Mouse (Mus musculus) embryonic fibroblast, embryonic 13.5 days (primary cell): ENCODE measurements around the gene Cox4i1.

Source experiments
- CTCF ChIP-seq: IDR thresholded peaks from 2 replicates; pipeline ENCODE4 v1.5.1; 2011; ENCODE audit warnings: mild to moderate bottlenecking, control low read depth, low read length, moderate library complexity, borderline replicate concordance; ENCODE audit not compliant: insufficient read depth
- POLR2A ChIP-seq: IDR thresholded peaks from 2 replicates; pipeline ENCODE4 v1.6.1; 2011; ENCODE audit warnings: low read depth, mild to moderate bottlenecking, control low read depth, low read length, moderate library complexity

DNA sequence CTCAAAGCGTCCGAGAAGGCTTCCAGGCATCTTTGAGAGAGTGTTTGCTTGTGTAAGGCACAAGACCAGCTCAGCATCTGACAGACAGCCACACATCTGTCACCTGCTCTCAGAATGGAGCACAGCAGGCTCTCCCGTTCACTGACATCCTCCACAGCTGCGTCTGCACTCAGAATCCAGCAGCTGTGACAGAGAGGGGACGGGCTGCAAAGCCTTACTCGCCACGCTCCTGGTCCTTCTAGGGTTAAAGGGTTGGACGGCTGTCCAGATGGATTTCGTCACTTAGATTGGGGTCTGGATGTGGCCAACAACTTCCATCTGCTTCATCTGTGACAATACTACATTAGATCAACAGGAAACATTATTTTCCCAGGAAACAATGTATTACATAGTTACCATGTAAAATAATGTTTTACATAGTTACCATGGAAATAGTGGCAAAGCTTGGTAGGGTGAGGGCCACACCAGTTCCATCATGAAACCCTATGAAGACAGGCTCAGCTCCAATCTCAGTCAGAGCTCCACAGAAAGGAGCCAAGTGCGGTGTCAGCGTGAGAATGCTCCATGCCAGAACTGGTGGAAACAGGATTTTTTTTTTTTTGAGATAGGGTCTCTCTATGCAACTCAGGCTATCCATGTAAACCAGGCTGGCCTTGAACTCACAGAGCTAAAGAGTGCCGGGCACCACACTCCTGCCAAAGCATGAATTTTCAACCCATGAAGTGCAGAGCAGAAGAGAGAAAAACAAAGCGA lies 28.6 kb downstream of the Cox4i1 start:
- TF ChIP-seq CTCF (no peak), POLR2A (no peak)
